Mouse (Mus musculus) kidney, adult 2 months (tissue): Measurements from ENCODE around the gene Rmi2.

Experiments used
- CTCF ChIP-seq: fragments of 200-500 bp; conservative IDR thresholded peaks from 2 replicates; pipeline ENCODE4 v1.5.1; 2011; ENCODE audit warnings: low read depth, mild to moderate bottlenecking, control low read depth, low read length, moderate library complexity, mixed read lengths; ENCODE audit not compliant: insufficient read depth, insufficient read length
- POLR2A ChIP-seq: fragments of 200-500 bp; IDR thresholded peaks from one replicate; pipeline ENCODE4 v1.6.1; 2011; ENCODE audit warnings: low read depth, low read length, control low read depth

DNA sequence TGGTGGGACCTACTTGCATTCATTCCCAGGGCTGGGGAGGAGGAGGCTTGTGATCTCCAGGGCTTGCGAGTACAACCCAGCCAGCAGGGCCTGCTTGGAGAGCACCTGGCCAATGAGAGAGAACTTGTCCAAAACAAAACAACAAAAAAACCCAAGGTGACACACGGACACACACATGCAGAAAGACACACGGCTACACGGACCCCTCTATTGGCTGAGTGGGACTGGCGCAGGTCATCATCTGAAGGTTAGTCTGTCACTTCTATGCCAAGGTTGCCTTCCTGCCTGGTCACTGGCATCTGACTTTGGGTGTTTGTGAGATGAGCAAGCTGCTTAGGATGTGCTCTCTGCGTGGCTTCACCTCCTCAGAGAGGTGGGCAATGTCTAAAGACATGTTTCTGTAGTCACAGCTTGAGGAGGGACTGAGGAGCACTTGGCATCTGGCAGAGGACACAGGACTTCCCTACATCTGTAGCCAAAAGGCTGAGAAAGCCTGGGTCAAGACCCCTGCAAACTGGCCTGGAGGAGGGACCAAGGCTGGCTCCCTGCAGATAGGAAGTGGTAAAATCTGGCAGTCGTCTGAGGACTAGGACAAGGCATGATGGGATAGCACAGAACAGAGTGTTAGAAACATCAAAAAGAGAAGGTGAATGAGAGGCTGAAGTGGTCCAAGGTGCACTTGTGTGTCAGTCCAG is 6.9 kb upstream of the Rmi2 start:
- TF ChIP-seq CTCF (no peak), POLR2A (no peak)
